Mouse (Mus musculus): ENCODE results near the gene Nfic. TPM values are rescaled to one million over a fixed set of nuclear protein-coding genes. Genes with fewer than 3 reads are reported as not detected.

The Nfic gene
- polyA plus RNA-seq, 1 experiment from 2014 or later: 19.8 TPM

DNA sequence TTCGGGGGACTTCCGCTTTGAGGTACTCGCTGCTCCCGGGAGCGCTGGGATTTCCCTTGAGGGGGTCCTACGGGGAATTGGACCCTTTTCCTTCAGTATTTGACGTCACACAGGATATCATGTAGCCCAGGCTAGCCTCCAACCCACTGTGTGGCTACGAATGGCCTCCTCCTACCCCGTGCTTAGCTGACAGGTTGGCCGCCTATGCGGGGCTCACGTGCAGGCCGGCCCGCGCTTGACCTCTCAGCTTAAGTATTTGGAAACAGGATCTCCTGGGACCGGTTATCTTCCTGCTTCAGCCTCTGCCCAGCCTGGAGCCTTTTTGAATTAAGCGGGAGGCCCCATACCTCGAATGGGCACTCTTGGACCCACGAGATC lies 70.8 kb downstream of the Nfic start:
- Histone ChIP-seq H3K4me3 (peak overlapping the region; percentile 89), H3K27me3 (ENCODE audit: low read depth, poor library complexity, severe bottlenecking) (no peaks in the 10 kb centered on the region), H3K36me3 (peaks cover 39% of the 10 kb centered on the region), H3K4me1 (peaks cover 15% of the 10 kb centered on the region), H3K9me3 (replicated peaks) (no peaks in the 10 kb centered on the region), H3K27ac (peak overlapping the region; percentile 87)
- WGBS: under 1% methylated on average over 19 of the region's 19 CpGs
- no peak for DNase-seq (ENCODE audit: low spot score)

DNA sequence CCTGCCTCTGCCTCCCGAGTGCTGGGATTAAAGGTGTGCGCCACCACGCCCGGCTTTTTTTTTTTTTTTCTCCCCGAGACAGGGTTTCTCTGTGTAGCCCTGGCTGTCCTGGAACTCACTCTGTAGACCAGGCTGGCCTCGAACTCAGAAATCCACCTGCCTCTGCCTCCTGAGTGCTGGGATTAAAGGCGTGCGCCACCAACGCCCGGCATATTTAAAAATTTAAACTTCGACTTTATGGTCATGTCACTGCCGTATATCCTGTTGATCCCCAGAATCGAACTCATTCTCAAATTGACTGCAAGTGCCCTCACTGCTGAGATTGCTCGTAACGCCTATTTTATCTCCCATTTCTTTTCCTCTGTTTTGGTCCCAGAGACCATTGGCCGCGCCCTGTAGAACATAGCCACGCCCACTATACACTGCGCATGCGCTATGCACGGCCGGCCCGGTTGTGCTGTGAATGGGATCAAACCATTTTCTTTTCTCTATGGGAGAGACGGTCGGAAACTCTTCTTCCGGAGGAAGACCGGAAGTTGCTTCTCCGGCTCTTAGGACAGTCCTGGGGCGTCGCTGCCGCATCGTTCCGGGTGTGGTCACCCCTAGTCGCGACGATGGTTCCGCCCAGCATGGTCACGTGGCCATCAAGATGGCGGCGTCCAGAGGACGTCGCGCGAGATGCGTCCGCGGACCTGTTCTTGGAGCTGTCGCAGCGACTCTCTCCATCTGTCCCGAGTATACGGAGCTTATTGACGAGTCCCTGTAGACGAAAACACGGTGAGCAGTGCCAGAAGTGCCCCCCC lies 71.4 kb downstream of the Nfic start, which contains the start of the genes Dohh and Gm48551:
Gene Dohh (plus strand): TSS at position 627 of the 803 bp plus-strand sequence.
Gene Gm48551 (plus strand): TSS at position 665 of the 803 bp plus-strand sequence.
- Histone ChIP-seq H3K4me1 (peaks cover 17% of the 10 kb centered on the region), H3K9me3 (replicated peaks) (no peaks in the 10 kb centered on the region), H3K27me3 (ENCODE audit: low read depth, poor library complexity, severe bottlenecking) (no peaks in the 10 kb centered on the region), H3K36me3 (peaks cover 34% of the 10 kb centered on the region), H3K4me3 (peak within 1 kb of the TSS; percentile 89), H3K27ac (peak within 1 kb of the TSS; percentile 87)
- DNase-seq (ENCODE audit: low spot score): peak; percentile 99
- WGBS: 9% methylated on average over 54 of the region's 54 CpGs

DNA sequence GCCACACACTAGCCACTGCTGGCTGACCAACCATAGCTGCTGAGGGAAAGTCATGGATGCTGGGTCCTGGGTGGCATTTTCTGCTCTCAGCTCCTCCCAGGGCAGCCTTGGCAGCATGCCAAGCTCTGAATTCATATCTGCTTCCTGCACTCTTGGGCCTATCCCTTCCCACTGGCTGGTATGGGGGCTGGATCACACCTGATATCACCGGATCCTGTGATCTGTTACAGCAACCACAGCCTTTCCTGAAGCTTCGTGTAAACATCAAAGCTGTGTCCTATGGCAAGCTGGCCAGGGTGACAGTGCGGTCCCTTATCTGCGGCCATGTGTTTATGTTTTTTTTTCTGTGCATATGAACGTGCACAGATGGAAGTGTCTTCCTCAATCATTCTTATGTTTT lies 73.4 kb downstream of the Nfic start:
- Histone ChIP-seq H3K4me3 (no peak overlapping the region), H3K27me3 (ENCODE audit: low read depth, poor library complexity, severe bottlenecking) (no peaks in the 10 kb centered on the region), H3K27ac (no peak overlapping the region), H3K9me3 (replicated peaks) (no peaks in the 10 kb centered on the region), H3K36me3 (peaks cover 14% of the 10 kb centered on the region), H3K4me1 (peaks cover 28% of the 10 kb centered on the region)
- DNase-seq (ENCODE audit: low spot score): no peak
- 85% methylated on average over 5 of the region's 5 CpGs for WGBS

DNA sequence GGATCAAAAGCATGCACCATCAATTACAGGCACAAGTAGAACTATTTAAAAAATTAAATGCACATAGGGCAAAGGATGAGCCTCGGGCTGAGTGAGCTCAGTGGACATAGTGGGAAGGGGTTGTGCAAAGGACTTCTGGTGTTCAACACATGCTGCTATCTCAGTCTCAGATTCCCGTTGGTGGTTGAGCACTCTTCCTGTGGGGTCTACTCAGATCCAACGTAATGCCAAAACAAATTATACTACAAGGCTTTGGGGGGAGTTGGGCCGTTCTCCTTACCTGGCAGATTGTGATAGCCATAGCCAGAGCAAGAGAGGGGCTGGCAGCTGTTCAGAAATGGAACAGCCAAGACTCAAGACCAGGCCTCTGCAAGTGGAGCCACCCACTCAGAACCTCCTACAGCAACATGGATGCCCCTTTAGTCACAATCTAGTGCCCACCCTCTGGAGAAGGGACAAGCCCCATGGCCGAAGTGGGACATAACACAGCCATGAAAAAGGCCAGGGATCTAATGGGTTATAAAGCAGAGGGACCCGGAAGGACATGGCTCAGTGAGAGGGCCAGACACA lies 75.5 kb downstream of the Nfic start:
- H3K4me3 ChIP-seq: peak overlapping the region; percentile 83; the same call in 1 of the 2 replicates
- H3K4me1 ChIP-seq: peaks cover 27% of the 10 kb centered on the region
- no peaks in the 10 kb centered on the region for H3K9me3 ChIP-seq (replicated peaks)
- H3K27ac ChIP-seq: peak overlapping the region; percentile 16; the same call in 1 of the 2 replicates
- peaks cover 21% of the 10 kb centered on the region for H3K36me3 ChIP-seq
- no peak for DNase-seq (ENCODE audit: low spot score)
- WGBS: 93% methylated on average over 6 of the region's 6 CpGs
- H3K27me3 ChIP-seq (ENCODE audit: low read depth, poor library complexity, severe bottlenecking): no peaks in the 10 kb centered on the region

DNA sequence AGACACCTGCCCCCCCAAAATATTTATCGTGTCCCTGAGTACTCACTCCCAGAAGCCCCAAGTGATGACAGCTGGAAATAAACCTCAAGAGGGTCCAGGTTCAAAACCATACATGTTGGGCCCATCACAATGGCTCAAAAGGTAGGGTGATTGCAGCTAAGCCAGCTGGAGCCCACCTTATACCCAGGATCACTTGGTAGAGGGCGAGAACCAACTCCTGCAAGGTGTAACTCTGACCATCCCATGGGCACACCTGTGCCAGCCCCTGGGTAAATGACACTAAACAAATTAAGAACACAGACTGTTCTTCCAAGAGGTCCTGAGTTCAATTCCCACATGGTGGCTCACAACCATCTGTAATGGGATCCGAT lies 76.3 kb downstream of the Nfic start:
- Histone ChIP-seq H3K27me3 (ENCODE audit: low read depth, poor library complexity, severe bottlenecking) (no peaks in the 10 kb centered on the region), H3K27ac (peak overlapping the region; percentile 96), H3K9me3 (replicated peaks) (no peaks in the 10 kb centered on the region), H3K4me1 (peaks cover 24% of the 10 kb centered on the region), H3K4me3 (peak overlapping the region; percentile 83), H3K36me3 (peaks cover 27% of the 10 kb centered on the region)
- no peak for DNase-seq (ENCODE audit: low spot score)
- 63% methylated on average over 3 of the region's 3 CpGs for WGBS

DNA sequence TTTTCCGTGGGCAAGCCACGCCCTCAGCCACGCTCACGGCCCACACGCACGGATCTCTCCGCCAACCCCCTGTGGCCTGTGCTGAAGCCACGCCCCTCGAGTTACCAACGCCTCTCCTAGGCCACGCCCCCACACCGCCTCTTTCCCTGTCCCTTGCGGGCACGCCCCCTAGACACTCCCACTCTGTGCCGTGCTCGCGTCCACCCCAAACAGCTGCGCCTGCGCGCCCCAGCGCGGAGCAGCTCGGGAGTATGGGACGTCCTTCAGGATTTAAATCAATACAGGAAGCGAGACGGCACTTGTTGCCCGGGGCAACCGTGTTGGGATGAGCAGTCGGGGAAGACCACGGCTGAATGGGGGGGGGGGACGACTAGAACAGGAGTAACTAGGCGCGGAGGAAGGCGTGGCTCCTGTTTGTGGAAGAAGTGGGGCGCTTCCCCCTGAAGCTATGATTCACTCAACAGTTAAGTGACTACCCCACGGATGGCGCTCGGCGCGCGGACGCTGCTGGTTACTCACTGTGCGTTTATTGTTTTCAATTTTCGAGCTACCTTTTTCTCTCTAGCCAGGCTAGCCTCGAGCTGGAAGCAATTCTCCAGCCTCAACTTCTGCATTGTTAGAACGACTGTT lies 76.8 kb downstream of the Nfic start:
- no peaks in the 10 kb centered on the region for H3K27me3 ChIP-seq (ENCODE audit: low read depth, poor library complexity, severe bottlenecking)
- H3K9me3 ChIP-seq (replicated peaks): no peaks in the 10 kb centered on the region
- H3K4me1 ChIP-seq: peaks cover 24% of the 10 kb centered on the region
- peak; percentile 100 for DNase-seq (ENCODE audit: low spot score)
- peak overlapping the region; percentile 96 for H3K27ac ChIP-seq
- peaks cover 32% of the 10 kb centered on the region for H3K36me3 ChIP-seq
- under 1% methylated on average over 46 of the region's 46 CpGs for WGBS
- peak overlapping the region; percentile 83 for H3K4me3 ChIP-seq

DNA sequence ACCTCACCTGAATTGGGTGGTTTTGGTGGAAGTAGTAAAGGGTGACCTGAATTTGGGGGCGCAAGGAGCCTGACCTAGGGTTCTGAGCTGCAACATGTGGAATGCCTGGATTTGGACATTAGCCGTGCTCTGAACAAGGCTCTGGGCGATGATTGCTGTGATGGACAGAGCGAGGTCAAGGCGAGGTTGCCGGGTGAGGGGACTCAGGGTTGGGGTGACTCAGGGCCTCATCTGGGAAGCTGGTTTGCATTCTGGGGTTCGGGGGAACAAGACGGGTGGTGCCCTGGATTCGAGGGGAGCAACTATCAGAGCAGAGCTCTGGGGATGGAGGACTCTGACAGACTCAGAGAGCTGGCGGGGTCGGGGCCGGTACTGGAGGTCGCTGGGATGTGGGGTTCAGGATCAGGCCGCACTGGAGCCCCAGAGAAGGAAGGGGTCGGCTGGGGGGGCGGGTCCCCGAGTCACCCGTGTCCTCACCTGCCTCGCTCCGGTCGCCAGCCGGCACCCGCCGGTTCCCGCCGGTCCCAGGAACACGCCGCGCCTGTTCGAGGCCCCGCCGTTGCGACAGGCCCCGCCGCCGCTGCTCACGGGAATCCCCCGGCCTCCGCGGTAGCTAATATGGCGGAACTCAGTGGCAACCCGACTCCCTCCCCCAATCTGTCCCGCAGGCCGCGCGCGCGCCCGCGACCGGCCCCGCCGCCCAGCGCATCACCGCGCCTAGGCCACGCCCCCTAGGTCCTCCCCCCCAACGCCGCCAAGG lies 77.5 kb downstream of the Nfic start, which contains the start of gene Fzr1:
Gene Fzr1 (minus strand): TSS at position 724 of the 760 bp plus-strand sequence.
- H3K27ac ChIP-seq: peak within 1 kb of the TSS; percentile 96
- no peaks in the 10 kb centered on the region for H3K27me3 ChIP-seq (ENCODE audit: low read depth, poor library complexity, severe bottlenecking)
- H3K9me3 ChIP-seq (replicated peaks): no peaks in the 10 kb centered on the region
- H3K4me3 ChIP-seq: peak within 1 kb of the TSS; percentile 83
- H3K36me3 ChIP-seq: peaks cover 39% of the 10 kb centered on the region
- DNase-seq (ENCODE audit: low spot score): no peak
- WGBS: 2% methylated on average over 58 of the region's 59 CpGs
- peaks cover 24% of the 10 kb centered on the region for H3K4me1 ChIP-seq

DNA sequence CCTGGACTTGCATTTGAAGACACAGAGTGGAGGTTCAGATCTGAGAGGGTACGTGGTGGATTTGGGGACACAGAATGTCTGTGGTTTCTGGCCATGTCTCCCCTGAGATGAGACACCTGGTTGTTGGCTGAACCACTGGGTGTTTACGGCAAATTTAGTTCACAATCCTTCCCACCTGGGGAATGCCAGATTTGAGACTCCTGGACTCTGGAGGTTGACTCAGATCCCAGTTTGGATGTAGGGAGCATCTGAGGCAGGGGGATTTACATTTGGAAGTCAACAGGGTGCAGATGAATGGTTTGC lies 78.1 kb downstream of the Nfic start:
- H3K4me3 ChIP-seq: peak overlapping the region; percentile 83
- peaks cover 46% of the 10 kb centered on the region for H3K36me3 ChIP-seq
- no peak for DNase-seq (ENCODE audit: low spot score)
- 70% methylated on average over 2 of the region's 2 CpGs for WGBS
- H3K9me3 ChIP-seq (replicated peaks): no peaks in the 10 kb centered on the region
- peaks cover 24% of the 10 kb centered on the region for H3K4me1 ChIP-seq
- H3K27me3 ChIP-seq (ENCODE audit: low read depth, poor library complexity, severe bottlenecking): no peaks in the 10 kb centered on the region
- H3K27ac ChIP-seq: peak overlapping the region; percentile 96

DNA sequence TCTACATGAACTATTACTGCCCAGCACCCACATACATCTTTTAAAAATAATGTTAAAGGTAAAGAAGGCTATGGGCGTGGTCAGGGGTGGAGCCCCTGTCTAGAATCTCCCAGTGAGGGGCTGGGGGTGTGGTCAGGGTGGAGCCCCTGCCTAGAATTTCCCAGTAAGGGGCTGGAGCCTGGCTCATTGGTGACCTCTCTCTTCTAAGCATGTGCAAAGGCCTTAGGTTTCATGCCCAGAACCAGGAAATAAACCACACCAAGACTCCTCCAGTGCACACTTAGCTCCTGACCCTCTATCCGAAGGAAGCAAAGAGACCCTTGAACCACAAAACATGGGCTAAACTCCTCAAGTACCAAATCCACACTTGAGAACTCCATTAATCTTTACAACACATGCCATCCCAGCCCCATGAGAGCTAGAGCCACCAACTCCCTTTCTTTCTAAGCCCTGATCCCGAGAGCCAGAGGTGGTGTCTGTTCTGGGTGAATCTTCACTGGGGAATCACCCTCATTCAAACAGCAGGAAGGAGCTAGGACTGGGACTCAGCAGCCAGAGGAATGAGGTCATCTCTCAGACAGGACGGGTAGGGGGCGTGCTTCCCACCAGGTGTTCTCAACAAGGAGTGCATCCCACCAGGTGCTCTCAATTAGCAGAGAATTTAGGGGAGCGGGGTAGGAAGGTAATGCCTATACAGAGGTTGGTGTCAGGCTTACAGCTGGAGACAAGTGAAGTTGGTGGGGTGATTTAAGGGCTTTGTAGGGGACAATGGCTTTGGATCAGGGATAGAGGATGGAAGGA lies 78.7 kb downstream of the Nfic start:
- no peak for DNase-seq (ENCODE audit: low spot score)
- Histone ChIP-seq H3K36me3 (peaks cover 51% of the 10 kb centered on the region), H3K4me1 (peaks cover 24% of the 10 kb centered on the region), H3K4me3 (peak overlapping the region; percentile 83), H3K9me3 (replicated peaks) (no peaks in the 10 kb centered on the region), H3K27me3 (ENCODE audit: low read depth, poor library complexity, severe bottlenecking) (no peaks in the 10 kb centered on the region), H3K27ac (peak overlapping the region; percentile 96; the same call in 1 of the 2 replicates)
- 44% methylated on average over 6 of the region's 6 CpGs for WGBS

DNA sequence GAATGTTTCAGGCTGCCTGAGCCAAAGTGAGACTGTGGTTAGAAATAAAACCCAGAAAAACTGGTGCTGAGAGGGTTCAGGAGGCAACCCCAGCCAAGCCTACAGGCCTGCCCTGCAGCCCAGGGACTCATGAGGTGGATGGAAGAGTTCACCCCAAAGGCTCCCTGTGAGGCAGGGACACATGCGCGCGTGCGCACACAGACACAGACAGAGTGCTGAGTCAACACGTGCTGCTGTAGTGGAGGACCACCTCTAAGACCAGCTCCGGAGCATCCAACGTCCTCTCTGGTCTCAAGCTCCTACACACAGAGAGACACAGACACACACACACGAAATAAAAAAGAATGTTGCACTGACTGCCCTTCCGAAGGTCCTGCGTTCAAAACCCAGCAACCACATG lies 80.1 kb downstream of the Nfic start:
- H3K4me3 ChIP-seq: 0 out of 2 replicates have a peak overlapping the region, but pooled peaks have one; percentile 18
- peaks cover 24% of the 10 kb centered on the region for H3K4me1 ChIP-seq
- no peaks in the 10 kb centered on the region for H3K27me3 ChIP-seq (ENCODE audit: low read depth, poor library complexity, severe bottlenecking)
- 96% methylated on average over 10 of the region's 10 CpGs for WGBS
- peaks cover 66% of the 10 kb centered on the region for H3K36me3 ChIP-seq
- no peak for DNase-seq (ENCODE audit: low spot score)
- H3K27ac ChIP-seq: no peak overlapping the region
- H3K9me3 ChIP-seq (replicated peaks): no peaks in the 10 kb centered on the region

DNA sequence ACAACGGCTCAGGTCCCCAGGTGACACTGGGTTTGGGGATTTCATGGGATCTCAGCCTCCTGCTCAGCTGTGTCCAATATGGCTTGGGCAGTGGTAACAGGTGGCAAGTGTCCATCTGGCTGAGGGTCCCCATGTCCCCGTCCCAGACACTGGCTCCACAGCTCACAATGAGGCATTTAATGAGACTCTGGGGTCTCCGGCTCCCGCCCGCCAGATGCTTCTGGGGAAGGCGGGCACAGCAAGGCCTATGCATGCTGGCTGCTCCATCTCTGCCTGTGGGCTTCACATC lies 88.3 kb downstream of the Nfic start:
- Histone ChIP-seq H3K9me3 (replicated peaks) (no peaks in the 10 kb centered on the region), H3K27ac (no peak overlapping the region), H3K36me3 (peaks cover 75% of the 10 kb centered on the region), H3K27me3 (ENCODE audit: low read depth, poor library complexity, severe bottlenecking) (peaks cover 38% of the 10 kb centered on the region), H3K4me3 (no peak overlapping the region), H3K4me1 (peaks cover 44% of the 10 kb centered on the region)
- DNase-seq (ENCODE audit: low spot score): no peak
- 90% methylated on average over 6 of the region's 6 CpGs for WGBS
